Mouse (Mus musculus) ES-E14 (cell line): ENCODE data around the gene Pkd1.

ENCODE experiments used
- MAFK ChIP-seq: IDR thresholded peaks from 2 replicates; pipeline ENCODE4 v1.6.1; 2014; ENCODE audit warnings: mild to moderate bottlenecking, low read depth, low read length, inconsistent platforms; ENCODE audit not compliant: insufficient read depth
- ZC3H11A ChIP-seq: IDR thresholded peaks from 2 replicates; pipeline ENCODE4 v1.6.1; 2012; ENCODE audit warnings: low read depth, mild to moderate bottlenecking, inconsistent platforms, low read length, borderline replicate concordance

DNA sequence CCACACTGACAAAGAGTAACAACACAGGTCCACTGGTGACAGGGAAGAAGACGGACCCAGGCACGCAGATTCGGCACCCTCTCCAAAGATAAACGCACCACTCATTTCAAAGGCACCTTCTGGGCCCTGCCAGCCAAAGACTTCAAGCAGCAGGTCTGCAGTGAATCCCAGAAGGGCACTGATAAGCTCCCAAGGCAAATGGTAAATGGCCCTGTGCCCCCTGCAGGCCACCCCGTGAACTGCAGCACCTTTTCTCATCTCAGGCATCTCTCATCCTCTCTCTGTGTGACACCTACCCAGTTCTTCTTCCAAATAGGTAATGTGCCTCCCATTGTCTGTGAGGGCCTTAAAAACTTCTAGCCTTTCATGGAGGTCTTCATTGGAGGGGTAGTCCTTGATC is 79.0 kb downstream of the Pkd1 start:
- TF ChIP-seq MAFK (no peak), ZC3H11A (no peak)
